Mouse (Mus musculus): Measurements from ENCODE around the gene Pla2g6. TPM values are rescaled to one million over a fixed set of nuclear protein-coding genes. Genes with fewer than 3 reads are reported as not detected.

The Pla2g6 gene
- polyA plus RNA-seq, 1 experiment from 2014 or later, result 11.4 TPM

GRCm38 (mm10) chr15:79270317-79271123 is 57.7 kb downstream of the Pla2g6 start:
- peak; percentile 62 for DNase-seq
- peak overlapping the region; percentile 64 for H3K4me2 ChIP-seq
- H3K4me3 ChIP-seq (replicated peaks), result peak overlapping the region; percentile 41
- H3K9me3 ChIP-seq (replicated peaks), result no peaks in the 10 kb centered on the region
- peak overlapping the region; percentile 49 for H3K9ac ChIP-seq
- 2% methylated on average over 33 of the region's 33 CpGs for WGBS (ENCODE audit: insufficient replicate concordance)
- H3K27ac ChIP-seq, result no peak overlapping the region
- H3K36me3 ChIP-seq, result no peaks in the 10 kb centered on the region
- peaks cover 41% of the 10 kb centered on the region; the same call in 1 of the 2 replicates for H3K27me3 ChIP-seq
- peak; percentile 68 for ATAC-seq (ENCODE audit: low read depth)
- peaks cover 14% of the 10 kb centered on the region for H3K4me1 ChIP-seq (replicated peaks)

- Histone ChIP-seq H3K4me1 (replicated peaks) (peaks cover 14% of the 10 kb centered on the region), H3K9me3 (replicated peaks) (no peaks in the 10 kb centered on the region), H3K27ac (no peak overlapping the region), H3K9ac (no peak overlapping the region), H3K4me2 (no peak overlapping the region), H3K36me3 (no peaks in the 10 kb centered on the region), H3K27me3 (peaks cover 56% of the 10 kb centered on the region), H3K4me3 (replicated peaks) (no peak overlapping the region)
- ATAC-seq (ENCODE audit: low read depth) (no peak), DNase-seq (no peak)
- WGBS (ENCODE audit: insufficient replicate concordance), result 8% methylated on average over 1 of the region's 1 CpGs
Measured at GRCm38 (mm10) chr15:79268521-79268920, 59.7 kb downstream of the Pla2g6 start.

DNA sequence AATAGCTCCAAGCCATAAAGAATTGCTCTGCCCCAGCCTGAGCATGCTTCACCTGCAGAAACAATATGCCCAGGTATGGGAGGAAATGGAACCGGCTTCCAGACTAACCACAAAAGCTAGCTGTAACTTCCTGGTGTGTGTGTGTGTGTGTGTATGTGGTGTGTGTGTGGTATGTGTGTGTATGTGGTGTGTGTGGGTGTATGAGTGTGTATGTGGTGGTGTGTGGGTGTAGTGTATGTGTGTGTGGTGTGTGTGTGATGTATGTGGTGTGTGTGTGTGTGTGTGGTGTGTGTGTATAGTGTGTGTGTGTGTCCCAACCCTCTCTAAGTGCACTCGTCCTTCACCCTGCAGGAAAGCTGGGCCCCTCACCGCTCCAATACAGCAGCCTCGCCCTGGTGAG is 62.8 kb downstream of the Pla2g6 start:
- H3K4me3 ChIP-seq (replicated peaks), result no peak overlapping the region
- WGBS (ENCODE audit: insufficient replicate concordance), result 42% methylated on average over 4 of the region's 4 CpGs
- H3K36me3 ChIP-seq, result no peaks in the 10 kb centered on the region
- H3K27me3 ChIP-seq, result peaks cover 75% of the 10 kb centered on the region
- H3K4me1 ChIP-seq (replicated peaks), result peaks cover 16% of the 10 kb centered on the region
- no peak for ATAC-seq (ENCODE audit: low read depth)
- no peak overlapping the region for H3K4me2 ChIP-seq
- H3K27ac ChIP-seq, result no peak overlapping the region
- H3K9me3 ChIP-seq (replicated peaks), result no peaks in the 10 kb centered on the region
- no peak for DNase-seq
- no peak overlapping the region for H3K9ac ChIP-seq

- H3K27me3 ChIP-seq, result peaks cover 90% of the 10 kb centered on the region
- no peak overlapping the region for H3K9ac ChIP-seq
- H3K4me1 ChIP-seq (replicated peaks), result peaks cover 14% of the 10 kb centered on the region
- 72% methylated on average over 6 of the region's 6 CpGs for WGBS (ENCODE audit: insufficient replicate concordance)
- no peak overlapping the region for H3K4me3 ChIP-seq (replicated peaks)
- no peaks in the 10 kb centered on the region for H3K9me3 ChIP-seq (replicated peaks)
- H3K27ac ChIP-seq, result no peak overlapping the region
- no peak for ATAC-seq (ENCODE audit: low read depth)
- no peaks in the 10 kb centered on the region for H3K36me3 ChIP-seq
- no peak overlapping the region for H3K4me2 ChIP-seq
- DNase-seq, result no peak
Measured at GRCm38 (mm10) chr15:79263726-79264125, 64.5 kb downstream of the Pla2g6 start.

GRCm38 (mm10) chr15:79262786-79263309 is 65.3 kb downstream of the Pla2g6 start:
- no peaks in the 10 kb centered on the region for H3K9me3 ChIP-seq (replicated peaks)
- no peak overlapping the region for H3K27ac ChIP-seq
- no peak for DNase-seq
- peaks cover 14% of the 10 kb centered on the region for H3K4me1 ChIP-seq (replicated peaks)
- whole genome bisulfite sequencing (ENCODE audit: insufficient replicate concordance), result 64% methylated on average over 3 of the region's 3 CpGs
- no peak overlapping the region for H3K4me3 ChIP-seq (replicated peaks)
- peaks cover 92% of the 10 kb centered on the region for H3K27me3 ChIP-seq
- no peak for ATAC-seq (ENCODE audit: low read depth)
- H3K4me2 ChIP-seq, result no peak overlapping the region
- H3K9ac ChIP-seq, result no peak overlapping the region
- H3K36me3 ChIP-seq, result no peaks in the 10 kb centered on the region

DNA sequence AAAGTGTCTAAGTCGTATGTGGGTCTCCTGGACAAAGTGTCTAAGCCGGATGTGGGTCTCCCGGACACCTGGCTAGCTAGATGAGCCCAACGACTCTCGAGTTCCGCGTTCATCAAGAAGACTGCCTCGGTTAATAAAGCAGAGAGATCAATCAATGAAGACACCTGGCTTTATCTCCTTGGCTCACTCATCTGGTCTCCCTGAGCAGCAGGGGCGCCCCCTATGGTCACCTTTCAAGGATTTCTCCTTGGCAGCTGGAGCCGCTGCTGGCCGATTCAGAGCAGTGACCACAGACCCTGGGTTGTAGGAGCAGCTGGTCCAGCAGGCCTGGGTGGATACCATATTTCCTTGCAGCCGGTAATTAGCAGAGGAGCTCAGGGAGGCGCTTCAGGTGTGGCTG is 65.8 kb downstream of the Pla2g6 start:
- no peak overlapping the region for H3K4me3 ChIP-seq (replicated peaks)
- no peaks in the 10 kb centered on the region for H3K9me3 ChIP-seq (replicated peaks)
- H3K4me2 ChIP-seq, result no peak overlapping the region
- H3K36me3 ChIP-seq, result no peaks in the 10 kb centered on the region
- WGBS (ENCODE audit: insufficient replicate concordance), result 17% methylated on average over 13 of the region's 13 CpGs
- peaks cover 89% of the 10 kb centered on the region for H3K27me3 ChIP-seq
- H3K27ac ChIP-seq, result no peak overlapping the region
- H3K9ac ChIP-seq, result no peak overlapping the region
- no peak for ATAC-seq (ENCODE audit: low read depth)
- no peak for DNase-seq
- H3K4me1 ChIP-seq (replicated peaks), result peaks cover 14% of the 10 kb centered on the region

DNA sequence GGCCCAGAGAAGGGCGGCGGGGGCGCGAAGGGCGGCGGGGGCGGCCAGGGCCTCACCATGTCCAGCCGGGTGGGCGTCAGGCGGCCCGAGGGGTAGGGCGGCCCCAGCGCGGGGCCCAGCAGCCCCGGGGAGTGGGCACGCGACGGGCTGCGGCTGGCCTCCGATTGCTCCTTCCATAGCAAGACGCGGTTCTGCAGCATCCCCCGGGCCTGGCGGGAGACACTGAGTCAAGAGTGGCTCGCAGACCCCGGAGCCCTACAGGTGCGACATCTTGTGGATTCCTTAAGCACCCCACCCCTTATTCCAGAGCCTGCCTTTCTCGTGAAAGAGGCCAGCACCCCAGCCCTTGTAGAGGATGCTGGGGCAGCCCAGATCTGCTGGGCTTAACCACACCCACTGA is 66.4 kb downstream of the Pla2g6 start:
- H3K27ac ChIP-seq, result no peak overlapping the region
- WGBS (ENCODE audit: insufficient replicate concordance), result under 1% methylated on average over 28 of the region's 28 CpGs
- H3K9me3 ChIP-seq (replicated peaks), result no peaks in the 10 kb centered on the region
- H3K27me3 ChIP-seq, result peaks cover 83% of the 10 kb centered on the region
- peak overlapping the region; percentile 72 for H3K4me2 ChIP-seq
- H3K36me3 ChIP-seq, result no peaks in the 10 kb centered on the region
- peak overlapping the region; percentile 39; the same call in 1 of the 2 replicates for H3K9ac ChIP-seq
- H3K4me1 ChIP-seq (replicated peaks), result peaks cover 14% of the 10 kb centered on the region
- no peak for DNase-seq
- H3K4me3 ChIP-seq (replicated peaks), result peak overlapping the region; percentile 54
- no peak for ATAC-seq (ENCODE audit: low read depth)

- Histone ChIP-seq H3K4me1 (replicated peaks) (peaks cover 14% of the 10 kb centered on the region), H3K9ac (peak overlapping the region; percentile 39; the same call in 1 of the 2 replicates), H3K27ac (no peak overlapping the region), H3K36me3 (no peaks in the 10 kb centered on the region), H3K27me3 (peaks cover 79% of the 10 kb centered on the region), H3K4me3 (replicated peaks) (peak overlapping the region; percentile 54), H3K4me2 (peak overlapping the region; percentile 72), H3K9me3 (replicated peaks) (no peaks in the 10 kb centered on the region)
- DNase-seq, result no peak
- ATAC-seq (ENCODE audit: low read depth), result peak; percentile 44; the same call in 1 of the 2 replicates
- 2% methylated on average over 56 of the region's 62 CpGs for WGBS (ENCODE audit: insufficient replicate concordance)
Measured at GRCm38 (mm10) chr15:79261095-79261725, 67.0 kb downstream of the Pla2g6 start.

GRCm38 (mm10) chr15:79258521-79258920 is 69.7 kb downstream of the Pla2g6 start:
- Histone ChIP-seq H3K4me3 (replicated peaks) (no peak overlapping the region), H3K4me1 (replicated peaks) (peaks cover 14% of the 10 kb centered on the region), H3K27me3 (peaks cover 81% of the 10 kb centered on the region), H3K9me3 (replicated peaks) (no peaks in the 10 kb centered on the region), H3K27ac (no peak overlapping the region), H3K36me3 (no peaks in the 10 kb centered on the region), H3K9ac (no peak overlapping the region), H3K4me2 (no peak overlapping the region)
- 20% methylated on average over 17 of the region's 17 CpGs for WGBS (ENCODE audit: insufficient replicate concordance)
- no peak for DNase-seq
- ATAC-seq (ENCODE audit: low read depth), result no peak

DNA sequence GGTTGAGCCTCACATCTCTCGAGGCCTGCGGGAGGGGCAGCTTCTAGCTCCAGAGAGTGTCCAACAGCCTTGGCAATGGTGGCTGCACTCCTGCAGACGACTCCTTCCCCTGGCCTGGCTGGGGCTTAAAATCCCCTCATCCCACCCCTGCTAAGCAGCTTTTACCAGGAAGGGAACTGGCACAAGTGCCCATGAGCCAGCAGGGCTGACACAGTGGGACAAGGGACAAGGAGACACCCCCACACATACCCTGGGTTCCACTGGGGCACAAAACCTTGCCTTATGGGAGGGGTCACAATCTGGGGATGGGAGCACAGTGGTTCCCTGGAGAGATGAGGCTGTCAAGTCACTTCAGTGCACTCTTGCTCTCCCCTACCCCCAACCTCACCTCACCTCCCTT is 73.5 kb downstream of the Pla2g6 start, which contains the start of gene Slc16a8:
Slc16a8 (minus strand) TSS at position 101 of the 400 bp plus-strand sequence.
- 28% methylated on average over 3 of the region's 3 CpGs for WGBS (ENCODE audit: insufficient replicate concordance)
- Histone ChIP-seq H3K4me3 (replicated peaks) (no peak within 1 kb of the TSS), H3K27ac (no peak within 1 kb of the TSS), H3K36me3 (no peaks in the 10 kb centered on the region), H3K4me2 (no peak within 1 kb of the TSS), H3K9ac (no peak within 1 kb of the TSS), H3K27me3 (peaks cover 77% of the 10 kb centered on the region), H3K4me1 (replicated peaks) (peaks cover 9% of the 10 kb centered on the region; the same call in 1 of the 2 replicates), H3K9me3 (replicated peaks) (no peaks in the 10 kb centered on the region)
- DNase-seq (no peak), ATAC-seq (ENCODE audit: low read depth) (no peak)

DNA sequence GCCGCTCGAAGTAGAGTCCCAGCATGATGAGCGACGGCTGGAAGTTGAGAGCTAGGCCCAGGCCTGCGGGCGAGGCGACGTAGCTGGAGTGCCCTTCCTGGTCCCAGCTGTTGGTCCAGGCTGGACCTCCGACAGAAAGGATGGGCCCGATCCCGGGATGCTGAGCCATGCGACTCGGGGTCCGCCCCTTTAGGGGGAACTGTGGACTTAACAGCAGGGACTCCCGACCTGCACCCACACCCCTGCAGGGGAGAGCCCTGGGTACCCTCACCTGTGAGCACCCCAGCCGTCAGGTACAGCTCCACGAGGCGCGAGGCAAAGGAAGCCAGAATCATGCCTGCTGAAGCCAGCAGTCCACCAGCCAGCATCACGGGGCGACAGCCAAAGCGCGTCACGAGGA is 75.6 kb downstream of the Pla2g6 start:
- no peaks in the 10 kb centered on the region for H3K9me3 ChIP-seq (replicated peaks)
- no peak overlapping the region for H3K9ac ChIP-seq
- H3K4me2 ChIP-seq, result peak overlapping the region; percentile 42
- H3K4me1 ChIP-seq (replicated peaks), result peaks cover 9% of the 10 kb centered on the region; the same call in 1 of the 2 replicates
- H3K4me3 ChIP-seq (replicated peaks), result peak overlapping the region; percentile 34
- ATAC-seq (ENCODE audit: low read depth) (no peak), DNase-seq (no peak)
- peaks cover 57% of the 10 kb centered on the region for H3K27me3 ChIP-seq
- H3K27ac ChIP-seq, result no peak overlapping the region
- peaks cover 8% of the 10 kb centered on the region for H3K36me3 ChIP-seq
- WGBS (ENCODE audit: insufficient replicate concordance), result 28% methylated on average over 24 of the region's 24 CpGs
